8 mouse cellular contexts compared by ENCODE assay signal in genomic region chr2:28206472-28206871, GRCm38 (mm10). TPM values are rescaled to one million over a fixed set of nuclear protein-coding genes. Genes with fewer than 3 reads are reported as not detected.
DNase-seq lines count a peak whose midpoint lies in the region; ATAC-seq and TF ChIP-seq lines count a peak whose summit lies in the region.

No protein-coding gene starts in this region.

- ATAC-seq in kidney, embryonic 14.5 days (ENCODE audit: low FRiP score, low TSS enrichment), result no peak
- ATAC-seq in intestine, postnatal 0 days, result no peak
- ATAC-seq in neural tube, embryonic 12.5 days (ENCODE audit: low FRiP score, low read depth), result no peak

- no peaks in the 10 kb centered on the region for H3K9me3 ChIP-seq in kidney, embryonic 14.5 days (ENCODE audit: control insufficient read depth, low read length)
- H3K9me3 ChIP-seq in embryonic facial prominence, embryonic 10.5 days, result no peaks in the 10 kb centered on the region
- no peaks in the 10 kb centered on the region for H3K9me3 ChIP-seq in intestine, postnatal 0 days (ENCODE audit: control insufficient read depth)
- no peaks in the 10 kb centered on the region for H3K9me3 ChIP-seq in neural tube, embryonic 12.5 days

- no peak for DNase-seq in kidney, adult 8-10 months
- peak; percentile 24 for DNase-seq in embryonic facial prominence, embryonic 10.5 days (ENCODE audit: low spot score)
- no peak for DNase-seq in layer of hippocampus, adult 9-11 months
- no peak for DNase-seq in right cerebral cortex, adult 18-20 months
- DNase-seq in layer of hippocampus, adult 18-20 months (ENCODE audit: low spot score in 2 of 2), result no peak

- H3K4me3 ChIP-seq in kidney, embryonic 14.5 days (ENCODE audit: low read length), result peak overlapping the region; percentile 60
- H3K4me3 ChIP-seq in embryonic facial prominence, embryonic 10.5 days, result peak overlapping the region; percentile 75
- peak overlapping the region; percentile 52 for H3K4me3 ChIP-seq in intestine, postnatal 0 days (ENCODE audit: low read depth, low read length)
- peak overlapping the region; percentile 57 for H3K4me3 ChIP-seq in neural tube, embryonic 12.5 days

- H3K4me2 ChIP-seq in kidney, embryonic 14.5 days (replicated peaks; ENCODE audit: low read depth, low read length), result peak overlapping the region; percentile 98
- peak overlapping the region; percentile 94 for H3K4me2 ChIP-seq in intestine, postnatal 0 days (replicated peaks; ENCODE audit: low read depth)
- H3K4me2 ChIP-seq in neural tube, embryonic 12.5 days (replicated peaks), result peak overlapping the region; percentile 98

- peaks cover 17% of the 10 kb centered on the region for H3K4me1 ChIP-seq in kidney, embryonic 14.5 days (ENCODE audit: control insufficient read depth, insufficient read depth, low read length)
- peaks cover 31% of the 10 kb centered on the region for H3K4me1 ChIP-seq in embryonic facial prominence, embryonic 10.5 days
- H3K4me1 ChIP-seq in intestine, postnatal 0 days (replicated peaks; ENCODE audit: control insufficient read depth, insufficient read depth, low read length), result no peaks in the 10 kb centered on the region; the same call in 1 of the 2 replicates
- H3K4me1 ChIP-seq in neural tube, embryonic 12.5 days, result peaks cover 53% of the 10 kb centered on the region

- no peaks in the 10 kb centered on the region; the same call in 1 of the 2 replicates for H3K36me3 ChIP-seq in kidney, embryonic 14.5 days (ENCODE audit: control insufficient read depth, insufficient read depth, low read length)
- no peaks in the 10 kb centered on the region; the same call in 1 of the 2 replicates for H3K36me3 ChIP-seq in embryonic facial prominence, embryonic 10.5 days (replicated peaks)
- no peaks in the 10 kb centered on the region for H3K36me3 ChIP-seq in intestine, postnatal 0 days (ENCODE audit: control insufficient read depth, insufficient read depth)
- 0 out of 2 replicates have a peak, but pooled peaks cover 3% of the 10 kb centered on the region for H3K36me3 ChIP-seq in neural tube, embryonic 12.5 days

- 11% methylated on average over 11 of the region's 11 CpGs for WGBS in kidney, embryonic 14.5 days
- 15% methylated on average over 11 of the region's 11 CpGs for WGBS in embryonic facial prominence, embryonic 10.5 days
- WGBS in intestine, postnatal 0 days, result 25% methylated on average over 11 of the region's 11 CpGs
- WGBS in neural tube, embryonic 12.5 days, result 13% methylated on average over 11 of the region's 11 CpGs

- H3K27ac ChIP-seq in kidney, embryonic 14.5 days (ENCODE audit: low read depth, low read length), result no peak overlapping the region
- peak overlapping the region; percentile 78; the same call in 1 of the 2 replicates for H3K27ac ChIP-seq in embryonic facial prominence, embryonic 10.5 days (replicated peaks)
- H3K27ac ChIP-seq in intestine, postnatal 0 days (ENCODE audit: low read depth, low read length), result no peak overlapping the region
- H3K27ac ChIP-seq in neural tube, embryonic 12.5 days, result no peak overlapping the region

- H3K9ac ChIP-seq in kidney, embryonic 14.5 days (ENCODE audit: low read depth, low read length), result peak overlapping the region; percentile 74; the same call in 1 of the 2 replicates
- H3K9ac ChIP-seq in intestine, postnatal 0 days (ENCODE audit: low read depth, low read length), result 0 out of 2 replicates have a peak overlapping the region, but pooled peaks have one; percentile 42
- H3K9ac ChIP-seq in neural tube, embryonic 12.5 days, result peak overlapping the region; percentile 72

- TF ChIP-seq CTCF in intestine, postnatal 0 days (IDR thresholded peaks at IDR 0.05; ENCODE audit: low read depth), result no peak

- H3K27me3 ChIP-seq in kidney, embryonic 14.5 days (ENCODE audit: control insufficient read depth, insufficient read depth, low read length), result no peaks in the 10 kb centered on the region; the same call in 1 of the 2 replicates
- H3K27me3 ChIP-seq in embryonic facial prominence, embryonic 10.5 days (replicated peaks; ENCODE audit: low read depth, poor library complexity, severe bottlenecking), result peaks cover 41% of the 10 kb centered on the region
- H3K27me3 ChIP-seq in intestine, postnatal 0 days (replicated peaks; ENCODE audit: control insufficient read depth, insufficient read depth, low read length), result peaks cover 20% of the 10 kb centered on the region
- H3K27me3 ChIP-seq in neural tube, embryonic 12.5 days (replicated peaks), result peaks cover 8% of the 10 kb centered on the region; the same call in 1 of the 2 replicates

RNA-seq across cellular contexts. Expression of gene Olfm1, which starts 13.7 kb away (rescaled TPM):
- polyA plus RNA-seq in kidney, embryonic 14.5 days (2014; fragmentation: Nextera tagmentation; extraction: Ambion mirVana), result 15.5 and 16.2 TPM in 2 replicates
- 16.8 and 20.4 TPM in 2 replicates for polyA plus RNA-seq in embryonic facial prominence, embryonic 10.5 days (2016; fragmentation: Nextera tagmentation; extraction: Ambion mirVana)
- 13.3 and 14.8 TPM in 2 replicates for polyA plus RNA-seq in intestine, postnatal 0 days (2015; fragmentation: Nextera tagmentation; extraction: Ambion mirVana)
- polyA plus RNA-seq in neural tube, embryonic 12.5 days (2016; fragmentation: Nextera tagmentation; extraction: Ambion mirVana), result 171 and 188 TPM in 2 replicates
- total RNA-seq in layer of hippocampus, adult 18-20 months (2021), result 1,000 to 10,000 TPM; 1,731 to 1,771 TPM
